Mouse (Mus musculus): Measurements from ENCODE around the gene Cox6b2. TPM values are rescaled to one million over a fixed set of nuclear protein-coding genes. Genes with fewer than 3 reads are reported as not detected.

The Cox6b2 gene
- polyA plus RNA-seq, 1 experiment, result 319 TPM

- no peak for TF ChIP-seq CTCF (IDR thresholded peaks at IDR 0.05; ENCODE audit: low read depth, low read length)
- TF ChIP-seq EP300 (IDR thresholded peaks at IDR 0.05; ENCODE audit: insufficient read depth, low read depth, low read length), result no peak
- TF ChIP-seq POLR2A (IDR thresholded peaks at IDR 0.05; ENCODE audit: insufficient read depth, low read length), result no peak
- no peaks in the 10 kb centered on the region for H3K9me3 ChIP-seq (replicated peaks; ENCODE audit: control insufficient read depth, insufficient read depth, low read length, poor library complexity, severe bottlenecking)
- H3K27me3 ChIP-seq (ENCODE audit: control insufficient read depth, insufficient read depth, low read length, poor library complexity, severe bottlenecking), result no peaks in the 10 kb centered on the region
- no peaks in the 10 kb centered on the region for H3K36me3 ChIP-seq (ENCODE audit: control insufficient read depth, insufficient read depth, low read length, poor library complexity, severe bottlenecking)
- no peak overlapping the region for H3K9ac ChIP-seq (ENCODE audit: low read depth, poor library complexity, severe bottlenecking)
- no peaks in the 10 kb centered on the region for H3K4me1 ChIP-seq (ENCODE audit: control insufficient read depth, insufficient read depth, low read length)
- H3K4me3 ChIP-seq (ENCODE audit: low read depth, low read length), result no peak overlapping the region
- no peak overlapping the region for H3K27ac ChIP-seq (ENCODE audit: insufficient read depth, low read length)
Measured at GRCm38 (mm10) chr7:4732968-4733392, 19.9 kb downstream of the Cox6b2 start.

DNA sequence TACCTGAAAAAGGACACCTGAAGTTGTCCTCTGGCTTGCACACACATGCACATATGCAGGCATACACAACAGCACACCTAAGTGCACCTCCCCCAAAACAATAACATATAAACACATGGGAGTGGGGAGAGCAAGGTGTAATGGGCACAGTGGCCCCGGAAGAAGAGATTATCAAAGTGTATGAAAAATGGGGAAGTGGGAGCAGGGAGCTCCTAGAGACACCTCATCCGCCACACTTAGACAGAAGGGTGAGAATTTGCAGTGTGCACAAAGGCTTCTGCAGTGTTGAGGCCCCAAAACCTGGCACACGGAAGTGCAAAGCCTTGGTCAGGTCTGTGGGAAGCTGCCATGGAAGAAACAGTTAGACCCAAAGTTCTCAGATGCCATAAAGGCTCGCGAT is 21.8 kb downstream of the Cox6b2 start:
- Histone ChIP-seq H3K9ac (ENCODE audit: low read depth, poor library complexity, severe bottlenecking) (no peak overlapping the region), H3K27me3 (ENCODE audit: control insufficient read depth, insufficient read depth, low read length, poor library complexity, severe bottlenecking) (no peaks in the 10 kb centered on the region), H3K4me1 (ENCODE audit: control insufficient read depth, insufficient read depth, low read length) (no peaks in the 10 kb centered on the region), H3K27ac (ENCODE audit: insufficient read depth, low read length) (no peak overlapping the region), H3K36me3 (ENCODE audit: control insufficient read depth, insufficient read depth, low read length, poor library complexity, severe bottlenecking) (no peaks in the 10 kb centered on the region), H3K4me3 (ENCODE audit: low read depth, low read length) (no peak overlapping the region), H3K9me3 (replicated peaks; ENCODE audit: control insufficient read depth, insufficient read depth, low read length, poor library complexity, severe bottlenecking) (no peaks in the 10 kb centered on the region)
- TF ChIP-seq EP300 (IDR thresholded peaks at IDR 0.05; ENCODE audit: insufficient read depth, low read depth, low read length) (no peak), CTCF (IDR thresholded peaks at IDR 0.05; ENCODE audit: low read depth, low read length) (no peak), POLR2A (IDR thresholded peaks at IDR 0.05; ENCODE audit: insufficient read depth, low read length) (no peak)

DNA sequence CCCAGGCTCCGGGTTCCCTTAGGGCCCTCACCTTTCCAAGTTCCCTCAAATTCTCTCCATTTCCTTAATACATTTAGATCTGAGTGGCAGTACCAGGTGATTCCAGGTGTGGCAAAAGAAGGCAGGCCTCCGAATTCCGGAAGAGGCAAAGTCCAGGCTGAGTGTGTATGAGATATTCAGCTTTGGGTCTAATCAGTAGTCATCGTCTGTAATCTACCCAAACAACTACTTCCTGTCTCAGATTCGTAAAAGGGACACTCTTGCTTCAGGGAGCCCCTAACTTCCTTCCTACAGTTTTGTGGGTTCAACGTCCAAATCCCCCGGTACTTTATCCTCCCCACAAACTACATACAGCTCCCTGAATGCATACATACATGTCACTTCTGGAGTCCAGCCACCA is 27.7 kb downstream of the Cox6b2 start, which contains the start of gene Tmem150b:
Gene Tmem150b, minus strand, starts transcription at position 81 of the 400 bp plus-strand sequence.
- no peaks in the 10 kb centered on the region for H3K27me3 ChIP-seq (ENCODE audit: control insufficient read depth, insufficient read depth, low read length, poor library complexity, severe bottlenecking)
- H3K4me3 ChIP-seq (ENCODE audit: low read depth, low read length), result no peak within 1 kb of the TSS
- no peaks in the 10 kb centered on the region for H3K4me1 ChIP-seq (ENCODE audit: control insufficient read depth, insufficient read depth, low read length)
- no peak within 1 kb of the TSS for H3K27ac ChIP-seq (ENCODE audit: insufficient read depth, low read length)
- no peaks in the 10 kb centered on the region for H3K9me3 ChIP-seq (replicated peaks; ENCODE audit: control insufficient read depth, insufficient read depth, low read length, poor library complexity, severe bottlenecking)
- H3K9ac ChIP-seq (ENCODE audit: low read depth, poor library complexity, severe bottlenecking), result no peak within 1 kb of the TSS
- no peaks in the 10 kb centered on the region for H3K36me3 ChIP-seq (ENCODE audit: control insufficient read depth, insufficient read depth, low read length, poor library complexity, severe bottlenecking)
- no peak for TF ChIP-seq EP300 (IDR thresholded peaks at IDR 0.05; ENCODE audit: insufficient read depth, low read depth, low read length)
- no peak for TF ChIP-seq CTCF (IDR thresholded peaks at IDR 0.05; ENCODE audit: low read depth, low read length)
- TF ChIP-seq POLR2A (IDR thresholded peaks at IDR 0.05; ENCODE audit: insufficient read depth, low read length), result no peak

- no peak overlapping the region for H3K27ac ChIP-seq (ENCODE audit: insufficient read depth, low read length)
- no peak overlapping the region for H3K9ac ChIP-seq (ENCODE audit: low read depth, poor library complexity, severe bottlenecking)
- no peaks in the 10 kb centered on the region for H3K27me3 ChIP-seq (ENCODE audit: control insufficient read depth, insufficient read depth, low read length, poor library complexity, severe bottlenecking)
- H3K4me3 ChIP-seq (ENCODE audit: low read depth, low read length), result no peak overlapping the region
- no peaks in the 10 kb centered on the region for H3K4me1 ChIP-seq (ENCODE audit: control insufficient read depth, insufficient read depth, low read length)
- H3K36me3 ChIP-seq (ENCODE audit: control insufficient read depth, insufficient read depth, low read length, poor library complexity, severe bottlenecking), result no peaks in the 10 kb centered on the region
- TF ChIP-seq POLR2A (IDR thresholded peaks at IDR 0.05; ENCODE audit: insufficient read depth, low read length) (no peak), CTCF (IDR thresholded peaks at IDR 0.05; ENCODE audit: low read depth, low read length) (no peak), EP300 (IDR thresholded peaks at IDR 0.05; ENCODE audit: insufficient read depth, low read depth, low read length) (no peak)
- no peaks in the 10 kb centered on the region for H3K9me3 ChIP-seq (replicated peaks; ENCODE audit: control insufficient read depth, insufficient read depth, low read length, poor library complexity, severe bottlenecking)
Measured at GRCm38 (mm10) chr7:4724359-4724758, 28.5 kb downstream of the Cox6b2 start.

DNA sequence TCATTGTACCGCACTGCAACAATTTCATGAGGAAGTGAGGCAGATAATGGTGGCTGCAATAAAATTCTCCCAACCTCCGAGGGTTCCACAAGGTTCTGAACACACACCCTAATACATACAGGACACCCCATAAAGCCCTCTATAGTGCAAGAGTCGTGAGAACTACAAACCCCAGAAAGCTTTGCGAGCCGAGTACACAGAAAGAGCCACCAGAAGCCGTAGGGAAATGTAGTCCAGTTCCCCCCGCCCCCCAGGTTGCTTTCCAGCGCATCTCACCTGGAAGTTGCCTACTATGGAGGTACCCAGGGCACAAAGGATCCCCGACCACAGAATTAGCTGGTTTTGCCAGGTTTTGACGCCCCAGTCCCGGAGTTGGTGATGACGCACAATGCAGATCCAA is 29.4 kb downstream of the Cox6b2 start:
- H3K4me1 ChIP-seq (ENCODE audit: control insufficient read depth, insufficient read depth, low read length), result no peaks in the 10 kb centered on the region
- H3K4me3 ChIP-seq (ENCODE audit: low read depth, low read length), result no peak overlapping the region
- no peaks in the 10 kb centered on the region for H3K36me3 ChIP-seq (ENCODE audit: control insufficient read depth, insufficient read depth, low read length, poor library complexity, severe bottlenecking)
- H3K27me3 ChIP-seq (ENCODE audit: control insufficient read depth, insufficient read depth, low read length, poor library complexity, severe bottlenecking), result no peaks in the 10 kb centered on the region
- no peaks in the 10 kb centered on the region for H3K9me3 ChIP-seq (replicated peaks; ENCODE audit: control insufficient read depth, insufficient read depth, low read length, poor library complexity, severe bottlenecking)
- no peak overlapping the region for H3K9ac ChIP-seq (ENCODE audit: low read depth, poor library complexity, severe bottlenecking)
- no peak overlapping the region for H3K27ac ChIP-seq (ENCODE audit: insufficient read depth, low read length)
- TF ChIP-seq CTCF (IDR thresholded peaks at IDR 0.05; ENCODE audit: low read depth, low read length) (no peak), EP300 (IDR thresholded peaks at IDR 0.05; ENCODE audit: insufficient read depth, low read depth, low read length) (no peak), POLR2A (IDR thresholded peaks at IDR 0.05; ENCODE audit: insufficient read depth, low read length) (no peak)

- Histone ChIP-seq H3K9ac (ENCODE audit: low read depth, poor library complexity, severe bottlenecking) (no peak overlapping the region), H3K36me3 (ENCODE audit: control insufficient read depth, insufficient read depth, low read length, poor library complexity, severe bottlenecking) (peaks cover under 1% of the 10 kb centered on the region; the same call in 1 of the 2 replicates), H3K4me1 (ENCODE audit: control insufficient read depth, insufficient read depth, low read length) (no peaks in the 10 kb centered on the region), H3K4me3 (ENCODE audit: low read depth, low read length) (no peak overlapping the region), H3K27me3 (ENCODE audit: control insufficient read depth, insufficient read depth, low read length, poor library complexity, severe bottlenecking) (no peaks in the 10 kb centered on the region), H3K9me3 (replicated peaks; ENCODE audit: control insufficient read depth, insufficient read depth, low read length, poor library complexity, severe bottlenecking) (no peaks in the 10 kb centered on the region), H3K27ac (ENCODE audit: insufficient read depth, low read length) (no peak overlapping the region)
- TF ChIP-seq POLR2A (IDR thresholded peaks at IDR 0.05; ENCODE audit: insufficient read depth, low read length) (no peak), EP300 (IDR thresholded peaks at IDR 0.05; ENCODE audit: insufficient read depth, low read depth, low read length) (no peak), CTCF (IDR thresholded peaks at IDR 0.05; ENCODE audit: low read depth, low read length) (no peak)
Measured at GRCm38 (mm10) chr7:4719276-4719675, 33.6 kb downstream of the Cox6b2 start.

Data from ES-Bruce4 (cell line).